Mouse (Mus musculus) hindbrain, embryonic 14.5 days (tissue): ENCODE data around the gene Insm2. TPM values are rescaled to one million over a fixed set of nuclear protein-coding genes. Genes with fewer than 3 reads are reported as not detected.

Experiments used
- ATAC-seq: fragments of 200-750 bp; cut with Nextera tagmentation; 2 replicates; pipeline ENCODE4 v1.8.0; 2017; ENCODE audit warnings: moderate number of reproducible peaks, mild to moderate bottlenecking, moderate TSS enrichment, moderate library complexity; ENCODE audit not compliant: low FRiP score
- DNase-seq: peaks from one replicate; pipeline ENCODE4 v3.0.0-alpha.2; 2015; ENCODE audit warnings: low spot score
- H3K27ac ChIP-seq: fragments of 300-500 bp; sonication (generic); 2 replicates; pipeline ENCODE4 v1.5.1; 2014; ENCODE audit warnings: mild to moderate bottlenecking, moderate library complexity
- H3K27me3 ChIP-seq: fragments of 300-500 bp; sonication (generic); 2 replicates; pipeline ENCODE4 v1.6.1; 2014; ENCODE audit warnings: mild to moderate bottlenecking, low read length, mixed read lengths; ENCODE audit not compliant: control insufficient read depth, insufficient read depth
- H3K36me3 ChIP-seq: fragments of 300-500 bp; sonication (generic); replicated peaks from 2 replicates; pipeline ENCODE4 v1.6.1; 2014; ENCODE audit not compliant: control insufficient read depth, insufficient read depth
- H3K4me1 ChIP-seq: fragments of 300-500 bp; sonication (generic); replicated peaks from 2 replicates; pipeline ENCODE4 v1.6.1; 2014; ENCODE audit warnings: antibody characterized with exemption, low read length, mixed read lengths; ENCODE audit not compliant: control insufficient read depth, insufficient read depth
- H3K4me2 ChIP-seq: fragments of 300-500 bp; sonication (generic); replicated peaks from 2 replicates; pipeline ENCODE4 v1.6.1; 2014; ENCODE audit warnings: mild to moderate bottlenecking, moderate library complexity
- H3K4me3 ChIP-seq: fragments of 300-500 bp; sonication (generic); replicated peaks from 2 replicates; pipeline ENCODE4 v1.5.1; 2014; ENCODE audit warnings: mild to moderate bottlenecking, low read length
- H3K9ac ChIP-seq: fragments of 300-500 bp; sonication (generic); 2 replicates; pipeline ENCODE4 v1.6.1; 2014
- H3K9me3 ChIP-seq: fragments of 300-500 bp; sonication (generic); 2 replicates; pipeline ENCODE4 v1.6.1; 2016; ENCODE audit warnings: low read length; ENCODE audit not compliant: control insufficient read depth
- WGBS: fragments of 180-500 bp; shearing (Covaris S2); extraction: QIAGEN DNeasy Blood & Tissue Kit; methylation state at CpG from one replicate; pipeline ENCODE4 v1.1.7; 2014; 5-methylcytosine and 5-hydroxymethylcytosine counted together
- polyA plus RNA-seq: library from polyadenylated mRNA; unstranded; fragments of >200 nt; fragmentation: Nextera tagmentation; extraction: Ambion mirVana; gene quantifications from 2 replicates; pipeline ENCODE4 v1.2.1, GENCODE M21; 2014

Gene Insm2
- polyA plus RNA-seq, 1 experiment from 2014 or later: 0.90 TPM

DNA sequence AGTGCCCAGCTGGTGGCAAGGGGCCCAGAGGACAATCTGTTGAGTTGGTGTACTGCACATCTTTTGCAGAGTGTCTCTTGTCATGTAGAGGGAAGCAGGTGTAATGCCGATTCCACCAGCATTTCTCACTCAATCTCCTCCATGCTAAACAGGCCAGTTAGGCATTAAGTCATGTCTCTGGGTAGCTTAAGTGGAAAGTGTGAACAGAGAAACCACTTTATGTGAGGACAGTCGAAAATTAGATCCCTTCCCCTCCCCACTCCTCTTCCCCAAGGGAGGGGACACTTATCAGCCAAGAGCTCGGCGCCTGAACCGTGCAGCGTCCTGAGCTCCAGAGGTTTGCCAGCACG is 715 bp upstream of the Insm2 start:
- Histone ChIP-seq H3K36me3 (peaks cover 4% of the 10 kb centered on the region; the same call in 1 of the 2 replicates), H3K27ac (no peak overlapping the region), H3K9me3 (no peaks in the 10 kb centered on the region), H3K27me3 (peaks cover 70% of the 10 kb centered on the region), H3K4me2 (peak overlapping the region; percentile 94), H3K9ac (peak overlapping the region; percentile 56; the same call in 1 of the 2 replicates), H3K4me1 (peaks cover 25% of the 10 kb centered on the region), H3K4me3 (peak overlapping the region; percentile 55)
- 2% methylated on average over 7 of the region's 7 CpGs for WGBS
- ATAC-seq (0 out of 2 replicates have a peak, but pooled peaks have one; percentile 7), DNase-seq (no peak)

DNA sequence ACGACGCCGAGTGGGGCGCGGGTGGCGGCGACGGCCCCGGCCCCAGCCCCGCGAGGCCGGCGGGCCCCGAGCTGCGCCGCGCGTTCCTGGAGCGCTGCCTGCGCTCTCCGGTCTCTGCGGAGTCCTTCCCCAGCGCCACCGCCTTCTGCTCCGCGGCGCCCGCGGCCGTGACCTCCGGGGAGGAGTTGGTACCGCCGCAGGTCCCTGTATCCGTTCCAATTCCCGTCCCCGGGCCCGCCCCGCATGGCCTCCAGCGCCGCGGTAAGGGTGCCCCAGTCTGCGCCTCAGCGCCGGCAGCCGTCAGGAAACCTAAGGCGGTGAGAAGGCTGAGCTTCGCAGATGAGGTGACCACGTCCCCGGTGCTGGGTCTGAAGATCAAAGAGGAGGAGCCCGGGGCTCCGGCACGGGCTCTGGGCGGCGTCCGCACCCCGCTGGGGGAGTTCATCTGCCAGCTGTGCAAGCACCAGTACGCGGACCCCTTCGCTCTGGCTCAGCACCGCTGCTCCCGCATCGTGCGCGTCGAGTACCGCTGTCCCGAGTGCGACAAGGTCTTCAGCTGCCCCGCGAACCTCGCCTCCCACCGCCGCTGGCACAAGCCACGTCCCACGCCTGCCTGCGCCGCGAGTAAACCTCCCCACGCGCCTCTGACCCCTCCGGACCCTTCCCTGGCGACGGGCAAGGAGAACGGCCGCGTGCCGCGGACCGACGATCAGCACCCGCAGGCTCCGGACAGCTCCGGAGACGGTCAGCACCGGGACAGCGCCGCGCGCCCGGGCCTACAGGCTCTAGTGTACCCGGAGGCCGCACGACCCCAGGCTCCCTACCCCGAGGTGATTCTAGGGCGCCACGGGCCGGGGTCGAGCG is 644 bp downstream of the Insm2 start:
- DNase-seq (peak; percentile 42), ATAC-seq (peak; percentile 71)
- Histone ChIP-seq H3K4me2 (peak overlapping the region; percentile 94), H3K9me3 (no peaks in the 10 kb centered on the region), H3K9ac (peak overlapping the region; percentile 56), H3K4me1 (peaks cover 25% of the 10 kb centered on the region), H3K27ac (no peak overlapping the region), H3K4me3 (peak overlapping the region; percentile 55), H3K27me3 (peaks cover 71% of the 10 kb centered on the region), H3K36me3 (peaks cover 5% of the 10 kb centered on the region; the same call in 1 of the 2 replicates)
- WGBS: under 1% methylated on average over 101 of the region's 109 CpGs

DNA sequence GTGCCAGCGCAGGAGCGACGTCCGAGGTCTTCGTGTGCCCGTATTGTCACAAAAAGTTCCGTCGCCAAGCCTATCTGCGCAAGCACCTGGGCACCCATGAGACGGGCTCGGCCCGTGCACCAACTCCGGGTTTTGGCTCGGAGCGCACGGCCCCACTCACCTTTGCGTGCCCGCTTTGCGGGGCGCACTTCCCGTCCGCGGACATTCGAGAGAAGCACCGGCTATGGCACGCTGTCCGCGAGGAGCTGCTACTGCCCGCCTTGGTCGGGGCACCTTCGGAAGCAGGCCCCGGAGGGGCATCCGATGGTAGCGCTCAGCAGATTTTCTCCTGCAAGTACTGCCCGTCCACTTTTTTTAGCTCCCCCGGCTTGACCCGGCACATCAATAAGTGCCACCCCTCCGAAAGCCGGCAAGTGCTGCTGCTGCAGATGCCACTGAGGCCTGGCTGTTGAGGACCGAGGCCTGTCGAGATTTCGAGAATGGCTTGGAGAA is 1.3 kb downstream of the Insm2 start:
- Histone ChIP-seq H3K27ac (no peak overlapping the region), H3K27me3 (peaks cover 71% of the 10 kb centered on the region), H3K4me1 (peaks cover 25% of the 10 kb centered on the region), H3K4me2 (peak overlapping the region; percentile 94), H3K36me3 (peaks cover 5% of the 10 kb centered on the region; the same call in 1 of the 2 replicates), H3K4me3 (peak overlapping the region; percentile 55), H3K9ac (0 out of 2 replicates have a peak overlapping the region, but pooled peaks have one; percentile 56), H3K9me3 (no peaks in the 10 kb centered on the region)
- 5% methylated on average over 42 of the region's 42 CpGs for WGBS
- DNase-seq (no peak), ATAC-seq (no peak; the same call in 1 of the 2 replicates)

DNA sequence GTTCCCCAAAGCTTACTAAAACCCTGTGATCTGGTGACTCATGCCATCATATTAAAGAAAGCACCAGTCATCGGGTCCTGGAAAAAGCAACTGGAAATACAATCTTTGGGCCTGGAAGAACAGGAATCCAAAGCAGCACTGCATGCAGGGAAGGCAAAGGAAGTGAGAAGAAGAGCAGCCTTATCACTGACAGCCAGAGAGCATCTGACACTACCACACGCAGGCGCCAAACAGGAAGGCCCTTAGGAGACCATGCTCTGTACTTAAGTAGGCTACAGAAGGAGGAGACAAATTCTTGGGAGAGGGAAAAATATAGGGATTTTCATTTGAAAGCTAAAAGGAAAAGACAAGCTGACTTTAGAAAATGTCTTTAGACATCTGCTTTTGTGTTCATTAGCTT is 5.2 kb downstream of the Insm2 start:
- WGBS: 84% methylated on average over 3 of the region's 3 CpGs
- Histone ChIP-seq H3K27ac (no peak overlapping the region), H3K4me3 (no peak overlapping the region), H3K9me3 (no peaks in the 10 kb centered on the region), H3K4me1 (peaks cover 14% of the 10 kb centered on the region), H3K4me2 (no peak overlapping the region), H3K36me3 (peaks cover 5% of the 10 kb centered on the region; the same call in 1 of the 2 replicates), H3K9ac (no peak overlapping the region), H3K27me3 (peaks cover 41% of the 10 kb centered on the region)
- DNase-seq: no peak
- ATAC-seq: no peak

DNA sequence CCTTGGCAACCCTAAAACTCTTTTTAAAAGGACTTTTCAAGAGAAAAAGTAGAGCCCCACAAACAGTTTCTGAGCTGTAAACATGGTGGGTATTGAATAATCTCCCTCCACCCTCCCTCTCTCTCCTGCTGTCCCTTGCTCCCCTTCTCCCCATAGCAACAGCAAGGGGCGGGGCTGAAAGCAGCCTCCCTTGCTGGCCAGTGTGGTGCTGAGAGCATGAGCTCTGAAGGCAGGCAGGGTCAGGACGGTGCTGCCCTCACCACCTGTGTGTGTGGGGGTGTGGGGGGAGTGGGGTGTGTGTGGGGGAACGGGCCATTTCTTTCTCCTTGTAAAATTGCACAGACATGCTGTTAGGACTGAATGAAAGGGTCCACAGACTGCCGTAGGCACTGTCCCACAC is 8.7 kb downstream of the Insm2 start:
- WGBS: 31% methylated on average over 4 of the region's 4 CpGs
- Histone ChIP-seq H3K4me2 (no peak overlapping the region), H3K9me3 (no peaks in the 10 kb centered on the region), H3K4me1 (no peaks in the 10 kb centered on the region), H3K27me3 (peaks cover 6% of the 10 kb centered on the region; the same call in 1 of the 2 replicates), H3K4me3 (no peak overlapping the region), H3K9ac (no peak overlapping the region), H3K36me3 (peaks cover 17% of the 10 kb centered on the region; the same call in 1 of the 2 replicates), H3K27ac (no peak overlapping the region)
- ATAC-seq (peak; percentile 60; the same call in 1 of the 2 replicates), DNase-seq (no peak)

DNA sequence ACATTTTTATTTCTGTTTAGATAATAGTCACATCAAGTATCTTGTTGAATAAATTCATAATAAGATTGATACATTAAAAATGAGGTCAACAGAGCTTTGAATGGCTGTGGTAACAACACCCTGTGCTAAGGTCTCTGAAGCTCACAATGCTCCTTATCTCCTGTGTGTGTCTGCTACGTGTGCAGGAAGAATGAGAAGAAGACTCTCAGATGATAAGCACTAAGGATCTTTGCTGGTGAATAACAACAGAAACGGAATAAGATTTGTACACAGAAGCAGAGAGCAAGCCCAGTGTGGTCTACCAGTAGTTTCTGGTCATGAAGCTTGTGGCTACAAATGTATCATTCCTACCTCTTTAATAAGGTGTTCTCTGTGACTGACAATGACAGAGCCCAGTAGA is 11.6 kb downstream of the Insm2 start:
- Histone ChIP-seq H3K27me3 (no peaks in the 10 kb centered on the region), H3K4me2 (no peak overlapping the region), H3K4me1 (no peaks in the 10 kb centered on the region), H3K9ac (no peak overlapping the region), H3K27ac (no peak overlapping the region), H3K36me3 (peaks cover 12% of the 10 kb centered on the region; the same call in 1 of the 2 replicates), H3K4me3 (no peak overlapping the region), H3K9me3 (no peaks in the 10 kb centered on the region)
- ATAC-seq (no peak), DNase-seq (no peak)
- 79% methylated on average over 2 of the region's 2 CpGs for WGBS

DNA sequence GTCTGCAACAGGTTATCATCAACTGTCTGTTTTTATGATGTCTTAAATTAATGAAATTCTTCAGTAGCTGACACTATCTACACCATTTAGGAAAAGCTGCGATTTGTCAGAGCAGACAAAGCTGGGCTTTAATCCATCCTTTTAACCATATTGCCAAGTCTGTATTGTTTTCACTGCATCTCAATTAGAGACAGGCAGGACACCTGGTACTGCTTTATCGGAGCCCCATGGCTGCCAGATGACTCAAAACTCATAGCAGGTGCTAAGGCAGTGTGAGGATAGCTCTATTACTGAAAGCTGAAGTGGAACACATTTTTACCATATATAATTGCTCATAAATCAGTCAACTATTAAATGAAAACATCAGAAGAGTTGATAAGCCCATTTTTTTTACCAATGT is 21.1 kb downstream of the Insm2 start:
- WGBS: 47% methylated on average over 2 of the region's 2 CpGs
- H3K9me3 ChIP-seq: no peaks in the 10 kb centered on the region
- no peak overlapping the region for H3K4me2 ChIP-seq
- H3K27me3 ChIP-seq: no peaks in the 10 kb centered on the region
- no peak overlapping the region for H3K27ac ChIP-seq
- DNase-seq (peak; percentile 35), ATAC-seq (no peak)
- no peaks in the 10 kb centered on the region for H3K36me3 ChIP-seq
- no peak overlapping the region for H3K4me3 ChIP-seq
- H3K4me1 ChIP-seq: 0 out of 2 replicates have a peak, but pooled peaks cover 3% of the 10 kb centered on the region
- no peak overlapping the region for H3K9ac ChIP-seq

DNA sequence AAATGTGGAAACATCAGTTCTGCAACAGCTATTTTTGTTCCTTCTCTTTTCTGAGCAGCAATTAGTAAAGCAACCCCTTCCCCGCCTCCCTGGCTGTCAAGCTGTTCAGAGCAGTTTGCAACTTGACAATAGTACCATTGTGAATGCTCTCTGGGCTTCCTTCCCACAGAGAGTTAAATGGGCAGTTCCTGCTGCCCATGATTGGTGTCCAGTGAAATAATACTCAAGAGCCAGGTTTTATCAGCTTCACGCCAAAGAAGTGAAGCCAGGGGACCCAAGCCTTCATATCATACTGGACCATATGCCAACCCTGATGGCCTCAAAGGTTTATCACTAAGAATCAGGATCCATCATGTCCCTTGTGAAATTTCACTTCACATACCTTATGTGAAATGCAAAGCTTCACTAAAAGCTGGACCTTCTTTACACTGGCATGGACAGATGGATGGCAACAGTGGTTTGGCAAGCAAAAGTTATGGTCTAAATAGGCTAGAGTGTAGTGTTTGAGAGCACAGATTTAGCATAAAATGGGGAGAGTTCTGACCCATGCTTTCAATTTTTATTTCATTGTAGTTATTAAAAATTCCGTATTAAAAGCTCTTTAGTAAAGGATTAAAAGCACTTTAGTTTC is 23.5 kb downstream of the Insm2 start:
- no peak overlapping the region for H3K4me2 ChIP-seq

DNA sequence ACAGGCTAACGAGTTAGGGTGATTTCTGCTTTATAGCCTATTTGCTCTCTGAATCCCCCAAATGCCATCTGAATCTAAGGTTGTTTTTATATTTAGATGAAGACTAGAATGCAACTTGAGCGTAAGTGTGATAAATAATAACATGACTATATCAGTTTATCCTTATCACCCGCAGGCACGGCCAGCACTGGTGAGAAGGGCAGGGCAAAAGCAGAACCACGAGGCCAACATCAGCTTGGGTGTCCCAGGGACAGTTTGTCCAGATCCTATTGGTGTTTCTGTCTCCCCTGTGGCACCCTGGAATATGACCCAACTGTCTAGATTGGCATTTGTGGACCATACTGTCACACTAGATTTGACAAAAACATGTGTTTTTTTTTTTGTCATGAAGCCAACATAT is 24.0 kb downstream of the Insm2 start:
- Histone ChIP-seq H3K4me3 (no peak overlapping the region), H3K4me2 (no peak overlapping the region), H3K9me3 (no peaks in the 10 kb centered on the region), H3K9ac (no peak overlapping the region), H3K27ac (no peak overlapping the region), H3K36me3 (no peaks in the 10 kb centered on the region), H3K27me3 (no peaks in the 10 kb centered on the region), H3K4me1 (0 out of 2 replicates have a peak, but pooled peaks cover 3% of the 10 kb centered on the region)
- DNase-seq: no peak
- WGBS: 79% methylated on average over 5 of the region's 5 CpGs
- no peak for ATAC-seq

More for the DNA sequence above, 23.5 kb downstream of the Insm2 start:
- H3K4me3 ChIP-seq: no peak overlapping the region
- 0 out of 2 replicates have a peak, but pooled peaks cover 3% of the 10 kb centered on the region for H3K4me1 ChIP-seq
- no peaks in the 10 kb centered on the region for H3K9me3 ChIP-seq
- H3K27ac ChIP-seq: no peak overlapping the region
- no peaks in the 10 kb centered on the region for H3K27me3 ChIP-seq
- 32% methylated on average over 3 of the region's 3 CpGs for WGBS
- H3K36me3 ChIP-seq: no peaks in the 10 kb centered on the region
- DNase-seq (no peak), ATAC-seq (peak; percentile 40; the same call in 1 of the 2 replicates)
- no peak overlapping the region for H3K9ac ChIP-seq
